Mouse (Mus musculus) heart, embryonic 13.5 days (tissue): ENCODE measurements around the gene Wdpcp. TPM values are rescaled to one million over a fixed set of nuclear protein-coding genes. Genes with fewer than 3 reads are reported as not detected.

Experiments used
- ATAC-seq: fragments of 200-750 bp; cut with Nextera tagmentation; 2 replicates; pipeline ENCODE4 v1.8.0; 2017; ENCODE audit warnings: moderate TSS enrichment; ENCODE audit not compliant: insufficient number of reproducible peaks, low FRiP score, low TSS enrichment; ENCODE audit errors: extremely low read depth
- H3K27ac ChIP-seq: fragments of 300-500 bp; sonication (generic); replicated peaks from 2 replicates; pipeline ENCODE4 v1.5.1; 2015; ENCODE audit warnings: moderate library complexity, mild to moderate bottlenecking, inconsistent platforms
- H3K27me3 ChIP-seq: fragments of 300-500 bp; sonication (generic); replicated peaks from 2 replicates; pipeline ENCODE4 v1.6.1; 2015; ENCODE audit warnings: mild to moderate bottlenecking, inconsistent platforms
- H3K36me3 ChIP-seq: fragments of 300-500 bp; sonication (generic); 2 replicates; pipeline ENCODE4 v1.6.1; 2015; ENCODE audit warnings: mild to moderate bottlenecking, inconsistent platforms
- H3K4me1 ChIP-seq: fragments of 300-500 bp; sonication (generic); 2 replicates; pipeline ENCODE4 v1.6.1; 2015; ENCODE audit warnings: inconsistent platforms
- H3K4me2 ChIP-seq: fragments of 300-500 bp; sonication (generic); 2 replicates; pipeline ENCODE4 v1.6.1; 2015; ENCODE audit warnings: inconsistent platforms, mild to moderate bottlenecking, moderate library complexity
- H3K4me3 ChIP-seq: fragments of 300-500 bp; sonication (generic); 2 replicates; pipeline ENCODE4 v1.5.1; 2015; ENCODE audit warnings: moderate library complexity, mild to moderate bottlenecking, inconsistent platforms
- H3K9ac ChIP-seq: fragments of 300-500 bp; sonication (generic); 2 replicates; pipeline ENCODE4 v1.6.1; 2015; ENCODE audit warnings: inconsistent platforms, mild to moderate bottlenecking, moderate library complexity
- H3K9me3 ChIP-seq: fragments of 300-500 bp; sonication (generic); 2 replicates; pipeline ENCODE4 v1.6.1; 2016; ENCODE audit warnings: inconsistent platforms
- WGBS: fragments of 180-500 bp; shearing (Covaris S2); methylation state at CpG from one replicate; pipeline ENCODE4 v1.1.7; 2015; ENCODE audit warnings: mixed read lengths; 5-methylcytosine and 5-hydroxymethylcytosine counted together
- polyA plus RNA-seq: library from polyadenylated mRNA; unstranded; fragments of >200 nt; fragmentation: Nextera tagmentation; extraction: Ambion mirVana; gene quantifications from 2 replicates; pipeline ENCODE4 v1.2.1, GENCODE M21; 2015

Wdpcp gene
- polyA plus RNA-seq, 1 experiment from 2014 or later, result 7.2 TPM

DNA sequence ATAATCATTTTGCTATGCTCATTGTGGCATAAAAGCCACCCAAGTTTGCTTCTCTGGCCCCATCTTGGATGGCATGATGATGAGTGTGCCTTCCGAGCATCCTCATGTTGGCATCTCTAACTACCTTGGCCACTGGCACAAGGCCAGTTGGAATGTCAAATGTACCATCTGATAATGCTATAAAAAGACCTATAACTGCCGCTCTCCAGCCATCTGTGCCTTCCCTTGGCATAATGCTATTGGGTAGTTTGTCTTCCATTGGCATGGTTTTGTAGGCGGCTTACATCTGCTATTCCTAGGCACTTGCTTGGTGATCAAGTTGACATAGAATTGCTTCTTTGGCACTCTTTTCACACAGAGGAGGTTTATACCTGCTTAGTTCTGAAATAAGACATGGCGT is 191.2 kb downstream of the Wdpcp start:
- Histone ChIP-seq H3K9ac (no peak overlapping the region), H3K4me1 (no peaks in the 10 kb centered on the region), H3K36me3 (no peaks in the 10 kb centered on the region), H3K9me3 (no peaks in the 10 kb centered on the region; the same call in 1 of the 2 replicates), H3K27me3 (no peaks in the 10 kb centered on the region), H3K27ac (no peak overlapping the region), H3K4me2 (no peak overlapping the region), H3K4me3 (no peak overlapping the region)
- WGBS, result 86% methylated on average over 4 of the region's 4 CpGs
- ATAC-seq, result no peak

GRCm38 (mm10) chr11:21788831-21789230 is 216.8 kb downstream of the Wdpcp start:
- Histone ChIP-seq H3K27me3 (no peaks in the 10 kb centered on the region), H3K36me3 (no peaks in the 10 kb centered on the region), H3K9me3 (0 out of 2 replicates have a peak, but pooled peaks cover 11% of the 10 kb centered on the region), H3K4me3 (no peak overlapping the region), H3K9ac (no peak overlapping the region), H3K4me1 (no peaks in the 10 kb centered on the region), H3K27ac (no peak overlapping the region), H3K4me2 (no peak overlapping the region)
- WGBS, result 60% methylated on average over 3 of the region's 3 CpGs
- no peak for ATAC-seq

DNA sequence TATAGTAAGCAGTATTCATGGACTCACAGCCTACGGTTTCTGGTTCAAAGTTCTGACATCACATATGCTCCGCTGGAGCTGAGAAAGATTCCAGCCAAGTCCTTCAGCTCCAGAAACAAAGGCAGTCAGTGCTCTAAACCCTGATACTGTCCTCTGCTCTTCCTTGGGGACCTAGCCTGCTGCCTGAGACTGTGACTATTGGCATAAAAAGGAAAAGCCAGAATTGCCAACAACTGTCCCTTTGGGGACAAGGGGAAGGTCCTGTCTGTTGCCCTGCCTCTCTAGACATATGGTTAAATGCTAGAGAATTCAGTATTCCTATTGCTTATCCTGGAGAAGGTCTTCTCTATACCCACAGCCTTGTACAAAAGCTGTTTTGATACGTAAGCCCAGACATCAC is 252.9 kb downstream of the Wdpcp start:
- 83% methylated on average over 3 of the region's 3 CpGs for WGBS
- H3K4me2 ChIP-seq, result no peak overlapping the region
- H3K27ac ChIP-seq, result no peak overlapping the region
- H3K9me3 ChIP-seq, result no peaks in the 10 kb centered on the region
- H3K27me3 ChIP-seq, result no peaks in the 10 kb centered on the region
- no peak overlapping the region for H3K9ac ChIP-seq
- no peak for ATAC-seq
- H3K4me1 ChIP-seq, result no peaks in the 10 kb centered on the region
- no peaks in the 10 kb centered on the region for H3K36me3 ChIP-seq
- no peak overlapping the region for H3K4me3 ChIP-seq

DNA sequence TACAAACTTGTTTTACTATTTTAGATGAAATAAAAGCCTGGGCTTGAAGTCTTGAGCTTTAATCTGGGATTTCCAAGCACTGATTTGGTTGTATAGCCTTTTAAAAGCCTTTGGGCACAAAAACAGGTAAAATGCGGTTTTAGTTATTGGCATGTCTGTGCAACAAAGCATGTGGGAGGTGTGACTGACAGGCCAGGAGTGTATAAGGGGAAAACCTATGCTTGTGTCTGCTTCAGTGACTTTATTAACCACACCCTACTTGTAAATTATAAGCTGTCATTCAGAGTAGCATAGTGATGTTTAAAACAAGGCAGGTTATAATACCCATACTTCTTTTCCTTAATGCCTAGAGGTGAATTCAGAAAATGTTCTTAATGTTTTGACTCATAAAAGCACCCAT is 254.5 kb downstream of the Wdpcp start:
- 85% methylated on average over 1 of the region's 1 CpGs for WGBS
- Histone ChIP-seq H3K4me1 (no peaks in the 10 kb centered on the region), H3K4me3 (no peak overlapping the region), H3K36me3 (no peaks in the 10 kb centered on the region), H3K9me3 (no peaks in the 10 kb centered on the region), H3K27ac (no peak overlapping the region), H3K27me3 (no peaks in the 10 kb centered on the region), H3K4me2 (no peak overlapping the region), H3K9ac (no peak overlapping the region)
- ATAC-seq, result no peak

DNA sequence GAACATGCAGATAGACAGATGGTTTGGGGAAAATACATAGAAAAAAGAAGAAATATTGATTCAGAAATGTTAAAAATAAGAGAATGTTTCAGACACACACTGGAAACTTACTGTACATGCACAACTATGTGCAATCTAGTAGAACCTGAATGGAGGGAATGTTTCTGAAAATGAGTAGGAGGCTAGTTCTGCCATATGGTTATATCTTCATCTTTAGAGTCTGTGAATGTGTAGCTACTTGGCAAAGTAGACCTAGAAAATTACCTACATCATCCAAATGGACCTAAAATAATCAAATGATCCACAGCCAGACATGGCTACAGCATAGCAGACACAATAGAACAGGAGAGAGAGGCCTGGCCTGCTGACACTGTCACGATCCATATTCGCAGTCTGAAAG is 275.0 kb downstream of the Wdpcp start:
- H3K4me2 ChIP-seq, result no peak overlapping the region
- no peak overlapping the region for H3K27ac ChIP-seq
- no peak overlapping the region for H3K9ac ChIP-seq
- H3K4me3 ChIP-seq, result no peak overlapping the region
- WGBS, result 84% methylated on average over 2 of the region's 2 CpGs
- no peaks in the 10 kb centered on the region for H3K36me3 ChIP-seq
- no peak for ATAC-seq
- H3K27me3 ChIP-seq, result no peaks in the 10 kb centered on the region
- no peaks in the 10 kb centered on the region for H3K4me1 ChIP-seq
- no peaks in the 10 kb centered on the region for H3K9me3 ChIP-seq

GRCm38 (mm10) chr11:21864000-21864399 is 292.0 kb downstream of the Wdpcp start:
- H3K4me2 ChIP-seq, result no peak overlapping the region
- no peak overlapping the region for H3K4me3 ChIP-seq
- no peaks in the 10 kb centered on the region for H3K27me3 ChIP-seq
- H3K9ac ChIP-seq, result no peak overlapping the region
- ATAC-seq, result no peak
- no peaks in the 10 kb centered on the region for H3K9me3 ChIP-seq
- WGBS, result 51% methylated on average over 6 of the region's 6 CpGs
- H3K36me3 ChIP-seq, result no peaks in the 10 kb centered on the region
- H3K27ac ChIP-seq, result no peak overlapping the region
- 0 out of 2 replicates have a peak, but pooled peaks cover 7% of the 10 kb centered on the region for H3K4me1 ChIP-seq

GRCm38 (mm10) chr11:21864516-21864915 is 292.5 kb downstream of the Wdpcp start:
- 87% methylated on average over 6 of the region's 6 CpGs for WGBS
- Histone ChIP-seq H3K9me3 (no peaks in the 10 kb centered on the region), H3K27ac (no peak overlapping the region), H3K9ac (no peak overlapping the region), H3K4me3 (no peak overlapping the region), H3K27me3 (no peaks in the 10 kb centered on the region), H3K36me3 (no peaks in the 10 kb centered on the region), H3K4me2 (no peak overlapping the region), H3K4me1 (0 out of 2 replicates have a peak, but pooled peaks cover 7% of the 10 kb centered on the region)
- no peak for ATAC-seq

DNA sequence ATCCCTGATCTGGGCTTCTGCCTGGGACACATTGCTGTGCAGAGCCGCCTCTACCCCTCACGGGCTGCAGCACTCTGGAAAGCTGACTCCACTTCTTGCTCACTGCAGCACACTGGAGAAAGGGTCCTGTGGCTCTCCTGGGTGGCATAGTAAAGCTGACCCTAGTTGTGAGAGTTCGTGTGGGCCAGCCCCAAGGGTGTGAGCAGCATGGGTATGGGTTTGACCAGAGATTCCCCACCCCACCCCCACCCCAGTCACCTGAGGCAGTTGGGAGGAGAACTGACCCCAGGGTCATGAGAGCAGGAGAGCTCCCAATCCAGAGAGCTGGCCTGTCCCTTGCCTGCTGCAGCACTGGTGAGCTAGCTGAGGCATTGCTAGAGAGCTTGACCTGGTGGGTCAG is 296.6 kb downstream of the Wdpcp start:
- no peak overlapping the region for H3K4me3 ChIP-seq
- H3K9ac ChIP-seq, result no peak overlapping the region
- WGBS, result 63% methylated on average over 3 of the region's 3 CpGs
- no peaks in the 10 kb centered on the region for H3K36me3 ChIP-seq
- H3K27ac ChIP-seq, result no peak overlapping the region
- no peaks in the 10 kb centered on the region for H3K27me3 ChIP-seq
- H3K4me1 ChIP-seq, result 0 out of 2 replicates have a peak, but pooled peaks cover 7% of the 10 kb centered on the region
- no peak overlapping the region for H3K4me2 ChIP-seq
- no peak for ATAC-seq
- H3K9me3 ChIP-seq, result no peaks in the 10 kb centered on the region

- ATAC-seq, result no peak
- 86% methylated on average over 1 of the region's 1 CpGs for WGBS
- H3K27ac ChIP-seq, result no peak overlapping the region
- H3K4me3 ChIP-seq, result no peak overlapping the region
- H3K4me1 ChIP-seq, result no peaks in the 10 kb centered on the region
- H3K9me3 ChIP-seq, result no peaks in the 10 kb centered on the region
- no peaks in the 10 kb centered on the region for H3K36me3 ChIP-seq
- H3K4me2 ChIP-seq, result no peak overlapping the region
- no peak overlapping the region for H3K9ac ChIP-seq
- H3K27me3 ChIP-seq, result no peaks in the 10 kb centered on the region
These were observed 298.8 kb downstream of the Wdpcp start for GRCm38 (mm10) chr11:21870863-21871262.

GRCm38 (mm10) chr11:21871728-21872127 is 299.7 kb downstream of the Wdpcp start:
- H3K4me2 ChIP-seq, result no peak overlapping the region
- H3K9me3 ChIP-seq, result no peaks in the 10 kb centered on the region
- H3K9ac ChIP-seq, result no peak overlapping the region
- H3K27ac ChIP-seq, result no peak overlapping the region
- WGBS, result 55% methylated on average over 4 of the region's 4 CpGs
- no peaks in the 10 kb centered on the region for H3K27me3 ChIP-seq
- ATAC-seq, result no peak
- no peak overlapping the region for H3K4me3 ChIP-seq
- no peaks in the 10 kb centered on the region for H3K36me3 ChIP-seq
- no peaks in the 10 kb centered on the region for H3K4me1 ChIP-seq

DNA sequence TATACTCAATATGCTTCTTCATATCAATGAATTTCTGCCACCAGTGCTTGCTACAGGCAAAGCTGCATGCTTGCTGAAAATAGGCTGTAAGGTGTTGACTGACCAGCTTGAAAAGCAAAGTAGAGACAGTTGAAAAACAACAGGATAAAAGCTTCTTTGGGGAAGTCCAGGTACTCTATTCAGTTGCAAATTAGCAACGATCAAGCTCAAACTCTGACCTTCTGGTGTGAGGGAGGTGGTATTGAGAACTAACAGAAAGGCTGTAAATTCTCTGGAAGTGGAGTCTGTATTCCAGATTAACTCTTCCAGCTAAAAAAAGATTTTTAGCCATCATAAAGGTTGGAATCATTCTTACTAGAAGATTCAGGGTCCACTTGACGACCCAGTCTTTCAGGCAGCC is 303.0 kb downstream of the Wdpcp start:
- H3K4me2 ChIP-seq, result no peak overlapping the region
- ATAC-seq, result no peak
- 67% methylated on average over 2 of the region's 2 CpGs for WGBS
- no peaks in the 10 kb centered on the region for H3K4me1 ChIP-seq
- peaks cover 9% of the 10 kb centered on the region; the same call in 1 of the 2 replicates for H3K9me3 ChIP-seq
- no peak overlapping the region for H3K4me3 ChIP-seq
- H3K27me3 ChIP-seq, result no peaks in the 10 kb centered on the region
- no peak overlapping the region for H3K27ac ChIP-seq
- H3K9ac ChIP-seq, result no peak overlapping the region
- no peaks in the 10 kb centered on the region for H3K36me3 ChIP-seq

- H3K36me3 ChIP-seq, result no peaks in the 10 kb centered on the region
- H3K4me3 ChIP-seq, result no peak overlapping the region
- no peak overlapping the region for H3K9ac ChIP-seq
- no peak for ATAC-seq
- no peak overlapping the region for H3K4me2 ChIP-seq
- H3K9me3 ChIP-seq, result no peaks in the 10 kb centered on the region
- no peaks in the 10 kb centered on the region for H3K4me1 ChIP-seq
- no peak overlapping the region for H3K27ac ChIP-seq
- 75% methylated on average over 3 of the region's 3 CpGs for WGBS
- H3K27me3 ChIP-seq, result no peaks in the 10 kb centered on the region
These were observed 322.7 kb downstream of the Wdpcp start for GRCm38 (mm10) chr11:21894696-21895095.
